Mouse (Mus musculus) neural tube, embryonic 13.5 days (tissue): Measurements from ENCODE around the gene Doxl2. TPM values are rescaled to one million over a fixed set of nuclear protein-coding genes. Genes with fewer than 3 reads are reported as not detected.

Source experiments
- ATAC-seq: fragments of 200-750 bp; cut with Nextera tagmentation; 2 replicates; pipeline ENCODE4 v1.8.0; 2017; ENCODE audit warnings: low read depth, mild to moderate bottlenecking, moderate TSS enrichment, moderate library complexity
- H3K27ac ChIP-seq: fragments of 300-500 bp; sonication (generic); replicated peaks from 2 replicates; pipeline ENCODE4 v1.5.1; 2015; ENCODE audit warnings: moderate library complexity, mild to moderate bottlenecking, inconsistent platforms
- H3K27me3 ChIP-seq: fragments of 300-500 bp; sonication (generic); 2 replicates; pipeline ENCODE4 v1.6.1; 2015; ENCODE audit warnings: mild to moderate bottlenecking, inconsistent platforms
- H3K36me3 ChIP-seq: fragments of 300-500 bp; sonication (generic); 2 replicates; pipeline ENCODE4 v1.6.1; 2015; ENCODE audit warnings: mild to moderate bottlenecking, inconsistent platforms
- H3K4me1 ChIP-seq: fragments of 300-500 bp; sonication (generic); replicated peaks from 2 replicates; pipeline ENCODE4 v1.6.1; 2015; ENCODE audit warnings: inconsistent platforms
- H3K4me2 ChIP-seq: fragments of 300-500 bp; sonication (generic); 2 replicates; pipeline ENCODE4 v1.6.1; 2015; ENCODE audit warnings: inconsistent platforms, mild to moderate bottlenecking, moderate library complexity
- H3K4me3 ChIP-seq: fragments of 300-500 bp; sonication (generic); 2 replicates; pipeline ENCODE4 v1.5.1; 2015; ENCODE audit warnings: mild to moderate bottlenecking, inconsistent platforms
- H3K9ac ChIP-seq: fragments of 300-500 bp; sonication (generic); 2 replicates; pipeline ENCODE4 v1.6.1; 2015; ENCODE audit warnings: moderate library complexity, mild to moderate bottlenecking, inconsistent platforms
- H3K9me3 ChIP-seq: fragments of 300-500 bp; sonication (generic); 2 replicates; pipeline ENCODE4 v1.6.1; 2016; ENCODE audit warnings: inconsistent platforms
- WGBS: fragments of 180-500 bp; shearing (Covaris S2); methylation state at CpG from one replicate; pipeline ENCODE4 v1.1.7; 2015; 5-methylcytosine and 5-hydroxymethylcytosine counted together
- polyA plus RNA-seq: library from polyadenylated mRNA; unstranded; fragments of >200 nt; fragmentation: Nextera tagmentation; extraction: Ambion mirVana; gene quantifications from 2 replicates; pipeline ENCODE4 v1.2.1, GENCODE M21; 2015

The Doxl2 gene
- polyA plus RNA-seq, 1 experiment from 2014 or later: not detected

DNA sequence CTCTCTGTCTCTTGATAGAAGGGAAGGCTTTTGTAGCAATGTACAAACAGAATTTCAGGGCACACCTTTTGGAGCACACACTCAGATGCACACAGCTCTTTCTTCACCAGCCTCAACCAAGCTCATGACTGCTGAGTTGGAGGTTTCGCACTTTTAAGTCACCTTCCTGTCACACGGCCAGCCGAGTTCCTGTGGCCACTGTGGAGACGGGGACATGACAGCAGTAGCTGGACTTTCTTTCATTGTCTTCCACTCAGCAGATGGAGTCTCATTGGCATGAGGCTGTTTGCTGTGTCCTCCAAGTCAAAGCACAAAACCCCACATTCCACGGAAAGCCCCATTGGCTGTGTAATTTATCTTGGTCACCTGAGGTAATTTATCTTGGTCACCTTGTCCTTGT lies 36.4 kb downstream of the Doxl2 start:
- H3K4me1 ChIP-seq: peaks cover 11% of the 10 kb centered on the region
- no peak for ATAC-seq
- WGBS: 84% methylated on average over 5 of the region's 5 CpGs
- no peak overlapping the region for H3K27ac ChIP-seq
- no peaks in the 10 kb centered on the region for H3K36me3 ChIP-seq
- H3K27me3 ChIP-seq: 0 out of 2 replicates have a peak, but pooled peaks cover 3% of the 10 kb centered on the region
- no peak overlapping the region for H3K9ac ChIP-seq
- no peak overlapping the region for H3K4me2 ChIP-seq
- no peaks in the 10 kb centered on the region for H3K9me3 ChIP-seq
- H3K4me3 ChIP-seq: no peak overlapping the region

DNA sequence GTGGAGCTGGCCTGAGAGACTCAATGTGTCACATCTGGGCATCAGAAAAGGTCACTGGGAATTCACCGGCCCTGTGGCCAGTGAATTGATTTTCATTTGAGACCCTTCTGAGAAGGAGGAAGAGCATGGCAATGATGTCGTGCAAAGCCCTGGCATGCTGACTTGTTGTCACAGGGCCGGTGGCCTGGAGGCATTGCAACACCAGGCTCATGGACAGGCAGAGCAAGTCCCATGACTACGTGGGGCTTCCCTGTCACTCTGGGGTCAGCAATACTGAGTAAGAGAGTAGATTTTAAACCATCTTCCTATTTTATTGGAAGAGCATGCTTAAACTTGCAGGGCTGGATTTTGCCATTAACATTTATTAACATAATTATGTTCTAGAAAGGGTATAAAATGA lies 38.3 kb downstream of the Doxl2 start:
- H3K4me3 ChIP-seq: no peak overlapping the region
- H3K27me3 ChIP-seq: 0 out of 2 replicates have a peak, but pooled peaks cover 3% of the 10 kb centered on the region
- no peak overlapping the region for H3K4me2 ChIP-seq
- H3K9me3 ChIP-seq: no peaks in the 10 kb centered on the region
- H3K36me3 ChIP-seq: no peaks in the 10 kb centered on the region
- peaks cover 11% of the 10 kb centered on the region for H3K4me1 ChIP-seq
- WGBS: 82% methylated on average over 4 of the region's 4 CpGs
- H3K9ac ChIP-seq: no peak overlapping the region
- no peak overlapping the region for H3K27ac ChIP-seq
- no peak for ATAC-seq

DNA sequence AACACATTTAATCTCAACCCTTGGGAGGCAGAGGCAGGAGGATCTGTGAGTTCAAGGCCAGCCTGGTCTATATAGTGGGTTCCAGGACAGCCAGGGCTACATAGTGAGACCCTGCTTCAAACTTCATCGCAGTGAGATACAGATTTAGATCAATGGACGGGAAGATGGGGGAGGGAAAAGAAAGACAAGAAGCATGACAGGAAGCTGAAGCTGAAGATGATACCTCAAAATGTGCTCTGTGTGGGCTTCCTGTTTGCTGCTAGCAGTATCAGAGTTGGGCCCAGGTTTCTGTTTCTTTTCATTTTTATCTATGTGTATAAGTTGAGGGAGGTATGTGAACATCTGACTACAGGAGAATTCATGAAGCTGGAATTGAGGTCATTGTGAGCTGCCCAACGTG lies 38.7 kb downstream of the Doxl2 start:
- ATAC-seq: no peak
- Histone ChIP-seq H3K9me3 (no peaks in the 10 kb centered on the region), H3K27ac (no peak overlapping the region), H3K9ac (no peak overlapping the region), H3K4me1 (peaks cover 7% of the 10 kb centered on the region), H3K4me3 (no peak overlapping the region), H3K4me2 (no peak overlapping the region), H3K27me3 (0 out of 2 replicates have a peak, but pooled peaks cover 3% of the 10 kb centered on the region), H3K36me3 (no peaks in the 10 kb centered on the region)
- 86% methylated on average over 3 of the region's 3 CpGs for WGBS

DNA sequence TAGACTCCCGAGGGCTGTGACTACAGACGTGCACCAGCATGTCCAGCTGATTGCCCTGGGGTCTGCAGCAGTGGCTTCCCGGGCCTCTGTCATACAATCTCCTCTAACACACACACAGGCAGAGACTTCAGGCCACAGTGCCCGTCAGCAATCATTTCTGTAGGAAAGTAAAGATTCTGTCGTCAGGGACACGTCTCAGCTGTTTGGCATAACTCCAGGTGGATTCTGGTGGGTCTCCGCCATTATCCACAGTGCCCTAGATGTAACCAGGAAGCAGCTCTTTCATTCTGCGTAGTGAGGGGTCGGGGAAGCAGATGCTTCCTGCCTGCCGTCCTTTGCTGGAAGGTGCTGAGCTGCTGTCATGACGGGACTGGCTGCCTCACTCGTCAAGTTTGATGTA lies 42.4 kb downstream of the Doxl2 start:
- H3K9ac ChIP-seq: no peak overlapping the region
- no peak overlapping the region for H3K4me3 ChIP-seq
- no peak overlapping the region for H3K27ac ChIP-seq
- WGBS: 64% methylated on average over 12 of the region's 12 CpGs
- no peak for ATAC-seq
- 0 out of 2 replicates have a peak, but pooled peaks cover 3% of the 10 kb centered on the region for H3K27me3 ChIP-seq
- no peaks in the 10 kb centered on the region for H3K9me3 ChIP-seq
- no peak overlapping the region for H3K4me2 ChIP-seq
- no peaks in the 10 kb centered on the region for H3K36me3 ChIP-seq
- peaks cover 5% of the 10 kb centered on the region for H3K4me1 ChIP-seq

DNA sequence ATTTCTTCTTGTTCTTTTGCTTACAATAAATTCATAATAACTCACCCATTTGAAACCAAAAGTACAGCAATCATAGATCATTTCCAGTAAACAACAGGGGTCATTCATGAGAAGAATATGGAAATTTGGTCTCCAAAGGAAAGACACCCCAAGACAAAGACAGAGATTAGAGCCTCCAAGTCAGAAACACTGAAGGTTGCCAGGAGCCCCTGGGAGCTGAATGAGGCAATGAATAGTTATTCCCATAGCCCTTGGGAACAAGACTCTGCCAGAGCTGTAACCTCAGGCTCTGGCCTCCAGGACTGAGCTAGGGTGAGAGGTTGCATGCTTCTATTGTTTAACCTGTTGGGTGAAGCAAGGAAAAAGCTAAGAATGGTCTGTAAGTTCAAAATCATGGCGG lies 44.6 kb downstream of the Doxl2 start:
- H3K9ac ChIP-seq: no peak overlapping the region
- no peak for ATAC-seq
- H3K36me3 ChIP-seq: no peaks in the 10 kb centered on the region
- 76% methylated on average over 1 of the region's 1 CpGs for WGBS
- H3K4me2 ChIP-seq: no peak overlapping the region
- H3K4me3 ChIP-seq: no peak overlapping the region
- H3K27me3 ChIP-seq: peaks cover 15% of the 10 kb centered on the region
- no peaks in the 10 kb centered on the region for H3K9me3 ChIP-seq
- peaks cover 5% of the 10 kb centered on the region for H3K4me1 ChIP-seq
- H3K27ac ChIP-seq: no peak overlapping the region

DNA sequence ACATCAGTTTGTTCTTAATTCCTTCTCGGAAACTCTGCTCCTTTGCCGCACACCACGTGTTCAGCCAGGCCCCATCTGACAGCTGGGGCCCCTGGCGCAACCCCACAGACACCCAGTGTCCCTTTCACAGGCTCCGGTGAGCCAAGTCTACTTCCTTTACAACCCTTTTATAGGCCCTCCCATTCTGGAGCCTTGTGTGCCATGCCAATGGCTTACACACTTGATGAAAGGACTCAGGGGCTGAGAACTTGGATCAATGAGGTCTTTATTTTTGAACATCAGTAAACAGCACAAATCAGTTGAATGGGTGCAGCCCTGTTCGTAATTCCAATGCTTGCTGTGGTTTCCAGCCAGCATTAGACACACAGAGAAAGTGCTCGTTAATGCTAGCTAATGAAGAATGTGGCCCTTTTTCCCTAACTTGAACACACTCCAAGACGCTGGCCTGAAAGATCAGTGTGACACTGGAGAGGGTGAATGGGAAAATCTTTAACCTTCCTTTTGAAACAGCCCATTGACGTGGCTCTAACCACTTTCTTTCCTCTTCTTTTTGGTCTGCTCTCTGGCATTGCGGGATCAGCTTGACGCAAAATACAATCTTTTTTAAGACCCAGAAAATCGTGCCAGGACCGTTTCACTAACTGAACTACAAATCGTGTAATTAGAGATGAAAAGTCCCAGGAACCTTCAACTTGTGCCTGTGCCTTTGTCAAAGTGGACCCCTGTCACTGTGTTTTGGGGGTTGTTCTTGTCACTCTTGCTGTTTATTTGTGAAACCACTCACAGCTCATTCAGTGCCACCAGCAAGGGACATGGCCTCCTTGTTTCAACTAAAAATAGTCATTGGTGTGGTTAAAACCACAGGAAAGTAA lies 46.6 kb downstream of the Doxl2 start:
- Histone ChIP-seq H3K4me1 (peaks cover 5% of the 10 kb centered on the region), H3K36me3 (no peaks in the 10 kb centered on the region), H3K9ac (no peak overlapping the region), H3K9me3 (no peaks in the 10 kb centered on the region), H3K4me2 (no peak overlapping the region), H3K27ac (no peak overlapping the region), H3K27me3 (peaks cover 19% of the 10 kb centered on the region), H3K4me3 (no peak overlapping the region)
- WGBS: 28% methylated on average over 14 of the region's 14 CpGs
- ATAC-seq: peak; percentile 86

DNA sequence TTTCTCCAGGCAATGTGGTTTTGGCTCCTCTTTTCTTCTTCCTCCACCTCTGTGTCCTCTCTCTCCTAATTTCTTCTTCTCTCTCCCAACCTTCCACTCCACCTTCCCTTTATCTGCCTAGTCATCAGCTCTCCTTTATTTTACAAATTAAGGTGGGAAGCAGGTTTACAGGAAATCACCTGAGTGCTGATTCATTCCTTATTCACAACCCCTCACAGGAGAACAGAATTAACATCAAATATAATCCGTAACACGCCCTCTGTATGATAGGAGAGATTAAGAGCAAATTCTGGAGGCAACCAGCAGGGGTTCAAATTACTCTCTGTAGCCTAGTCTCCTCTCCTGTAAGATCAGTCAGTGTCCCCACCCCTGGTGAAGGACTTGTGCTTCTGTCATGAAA lies 47.6 kb downstream of the Doxl2 start:
- Histone ChIP-seq H3K4me1 (peaks cover 5% of the 10 kb centered on the region), H3K4me3 (no peak overlapping the region), H3K27ac (no peak overlapping the region), H3K27me3 (peaks cover 22% of the 10 kb centered on the region), H3K9me3 (no peaks in the 10 kb centered on the region), H3K4me2 (no peak overlapping the region), H3K9ac (no peak overlapping the region), H3K36me3 (no peaks in the 10 kb centered on the region)
- ATAC-seq: no peak
- 84% methylated on average over 2 of the region's 2 CpGs for WGBS

DNA sequence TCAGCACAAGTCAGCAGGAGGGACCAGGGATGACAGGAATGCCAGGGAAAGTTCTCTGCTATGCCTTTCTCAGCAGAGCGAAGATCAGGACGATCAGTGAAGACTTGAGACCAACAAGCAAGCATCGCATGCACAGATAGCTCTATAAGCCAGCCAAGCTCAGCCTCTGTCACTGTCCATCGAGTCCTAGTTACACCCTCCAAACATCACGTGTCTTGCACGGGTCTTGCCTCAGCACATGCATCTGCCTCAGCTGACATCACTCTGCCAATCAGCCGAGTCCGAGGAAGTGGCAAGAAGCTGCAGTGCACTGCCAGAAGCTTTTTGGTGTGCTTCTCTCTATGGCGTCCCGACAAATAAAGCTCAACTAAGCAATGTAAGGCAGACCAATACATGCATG lies 48.6 kb downstream of the Doxl2 start:
- H3K27ac ChIP-seq: no peak overlapping the region

DNA sequence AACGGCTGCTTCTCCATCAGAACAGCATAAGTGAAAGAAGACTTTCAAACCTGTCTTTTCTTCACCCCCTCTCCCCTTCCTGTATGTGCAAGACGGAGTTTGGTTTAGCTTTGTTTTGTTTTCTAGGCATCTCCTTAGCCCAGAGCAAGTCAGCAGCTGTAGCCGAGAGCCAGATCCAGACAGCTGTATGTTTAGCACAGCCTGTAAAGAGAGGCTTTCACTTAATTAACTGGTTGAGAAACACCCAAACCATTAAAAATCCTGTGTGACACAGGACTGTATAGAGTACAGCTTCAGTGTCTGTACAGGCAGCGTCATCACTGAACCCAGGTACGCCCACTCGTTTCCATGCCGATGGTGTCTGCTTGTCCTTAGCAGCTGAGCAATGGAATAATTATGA lies 50.5 kb downstream of the Doxl2 start:
- Histone ChIP-seq H3K4me2 (no peak overlapping the region), H3K9ac (no peak overlapping the region), H3K27me3 (peaks cover 22% of the 10 kb centered on the region), H3K36me3 (no peaks in the 10 kb centered on the region), H3K4me1 (peaks cover 5% of the 10 kb centered on the region), H3K27ac (no peak overlapping the region), H3K9me3 (no peaks in the 10 kb centered on the region), H3K4me3 (no peak overlapping the region)
- ATAC-seq: no peak
- WGBS: 86% methylated on average over 7 of the region's 7 CpGs

More for the DNA sequence above, 48.6 kb downstream of the Doxl2 start:
- peaks cover 5% of the 10 kb centered on the region for H3K4me1 ChIP-seq
- no peak overlapping the region for H3K4me3 ChIP-seq
- H3K36me3 ChIP-seq: no peaks in the 10 kb centered on the region
- H3K9me3 ChIP-seq: no peaks in the 10 kb centered on the region
- WGBS: 85% methylated on average over 10 of the region's 10 CpGs
- H3K27me3 ChIP-seq: peaks cover 22% of the 10 kb centered on the region
- H3K9ac ChIP-seq: no peak overlapping the region
- ATAC-seq: no peak
- H3K4me2 ChIP-seq: no peak overlapping the region

DNA sequence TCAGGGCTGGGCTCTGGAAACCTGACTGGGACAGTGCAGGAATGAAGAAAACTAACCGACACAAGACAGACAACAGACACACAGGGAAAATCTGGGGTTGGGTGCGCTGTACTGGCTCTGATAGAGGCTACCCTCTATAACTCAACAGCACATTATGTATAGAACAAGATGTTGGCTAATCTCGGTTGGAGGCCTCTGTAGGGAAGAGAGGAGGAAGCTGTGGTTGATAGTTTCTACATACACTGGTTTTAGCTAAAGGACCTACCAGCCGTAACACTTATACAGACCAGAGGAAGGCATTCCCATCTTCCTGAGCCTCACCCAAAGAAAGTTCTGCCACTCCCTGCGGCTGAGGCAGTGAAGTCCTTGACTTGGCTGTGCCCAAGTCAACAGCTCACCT lies 51.7 kb downstream of the Doxl2 start:
- Histone ChIP-seq H3K4me3 (no peak overlapping the region), H3K36me3 (no peaks in the 10 kb centered on the region), H3K27ac (no peak overlapping the region), H3K9ac (no peak overlapping the region), H3K4me1 (no peaks in the 10 kb centered on the region), H3K9me3 (no peaks in the 10 kb centered on the region), H3K4me2 (no peak overlapping the region), H3K27me3 (peaks cover 22% of the 10 kb centered on the region)
- ATAC-seq: no peak
- 92% methylated on average over 5 of the region's 5 CpGs for WGBS

DNA sequence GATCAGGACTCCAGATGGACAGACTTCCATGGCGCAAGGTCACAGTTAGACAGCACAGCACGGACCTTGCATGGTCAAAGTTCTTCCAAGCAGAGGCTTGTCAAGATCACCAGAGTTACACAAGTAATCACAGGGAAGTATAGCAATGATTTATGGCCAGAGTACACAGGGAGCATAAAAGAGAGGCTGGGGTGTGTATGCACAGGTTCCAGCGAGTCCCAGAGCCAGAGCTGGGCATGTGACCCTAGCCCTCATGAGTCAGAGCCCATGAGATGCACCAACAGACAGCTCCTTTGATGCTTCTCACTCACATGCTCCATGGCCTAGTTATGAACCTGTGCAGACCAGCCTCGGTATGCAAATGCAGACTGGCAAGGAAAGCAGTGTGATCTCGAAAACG lies 53.3 kb downstream of the Doxl2 start:
- ATAC-seq: no peak
- Histone ChIP-seq H3K4me1 (no peaks in the 10 kb centered on the region), H3K4me2 (no peak overlapping the region), H3K36me3 (no peaks in the 10 kb centered on the region), H3K9ac (no peak overlapping the region), H3K9me3 (no peaks in the 10 kb centered on the region), H3K27ac (no peak overlapping the region), H3K4me3 (no peak overlapping the region), H3K27me3 (peaks cover 20% of the 10 kb centered on the region)
- WGBS: 90% methylated on average over 6 of the region's 6 CpGs
